Mouse (Mus musculus): ENCODE data around the gene Ap2a1. TPM values are rescaled to one million over a fixed set of nuclear protein-coding genes. Genes with fewer than 3 reads are reported as not detected.

The Ap2a1 gene
- polyA plus RNA-seq, 1 experiment from 2014 or later, result 29.5 TPM

GRCm38 (mm10) chr7:44853596-44854355 is 75.5 kb downstream of the Ap2a1 start:
- no peak for DNase-seq
- Histone ChIP-seq H3K4me3 (ENCODE audit: low read depth, low read length) (peak overlapping the region; percentile 82), H3K4me1 (ENCODE audit: insufficient read depth) (peaks cover 61% of the 10 kb centered on the region), H3K9ac (replicated peaks) (peak overlapping the region; percentile 89), H3K36me3 (replicated peaks; ENCODE audit: insufficient read depth, low read length) (0 out of 2 replicates have a peak, but pooled peaks cover 2% of the 10 kb centered on the region), H3K27ac (ENCODE audit: low read depth) (peak overlapping the region; percentile 100), H3K27me3 (ENCODE audit: insufficient read depth, low read length) (no peaks in the 10 kb centered on the region), H3K4me2 (ENCODE audit: low read depth, low read length) (peak overlapping the region; percentile 100), H3K9me3 (ENCODE audit: low read length) (no peaks in the 10 kb centered on the region)
- peak; percentile 0; the same call in 1 of the 2 replicates for ATAC-seq
- WGBS (ENCODE audit: insufficient replicate concordance), result 21% methylated on average over 26 of the region's 26 CpGs
- TF ChIP-seq EP300 (IDR thresholded peaks at IDR 0.05; ENCODE audit: low read depth) (no peak; the same call in 1 of the 2 replicates), CTCF (IDR thresholded peaks at IDR 0.05; ENCODE audit: low read depth) (no peak)

- 90% methylated on average over 2 of the region's 2 CpGs for whole genome bisulfite sequencing (ENCODE audit: insufficient replicate concordance)
- Histone ChIP-seq H3K36me3 (replicated peaks; ENCODE audit: insufficient read depth, low read length) (0 out of 2 replicates have a peak, but pooled peaks cover 2% of the 10 kb centered on the region), H3K9me3 (ENCODE audit: low read length) (no peaks in the 10 kb centered on the region), H3K9ac (replicated peaks) (peak overlapping the region; percentile 89), H3K4me1 (ENCODE audit: insufficient read depth) (peaks cover 57% of the 10 kb centered on the region), H3K4me2 (ENCODE audit: low read depth, low read length) (peak overlapping the region; percentile 100), H3K4me3 (ENCODE audit: low read depth, low read length) (no peak overlapping the region), H3K27ac (ENCODE audit: low read depth) (no peak overlapping the region), H3K27me3 (ENCODE audit: insufficient read depth, low read length) (no peaks in the 10 kb centered on the region)
- ATAC-seq (no peak), DNase-seq (no peak)
- no peak for TF ChIP-seq CTCF (IDR thresholded peaks at IDR 0.05; ENCODE audit: low read depth)
- no peak for TF ChIP-seq EP300 (IDR thresholded peaks at IDR 0.05; ENCODE audit: low read depth)
Observed at GRCm38 (mm10) chr7:44853065-44853464, 76.2 kb downstream of the Ap2a1 start.

GRCm38 (mm10) chr7:44852259-44853027 is 76.9 kb downstream of the Ap2a1 start:
- ATAC-seq, result no peak

GRCm38 (mm10) chr7:44851625-44852234 is 77.6 kb downstream of the Ap2a1 start:
- Histone ChIP-seq H3K27ac (ENCODE audit: low read depth) (no peak overlapping the region), H3K4me2 (ENCODE audit: low read depth, low read length) (peak overlapping the region; percentile 75; the same call in 1 of the 2 replicates), H3K27me3 (ENCODE audit: insufficient read depth, low read length) (no peaks in the 10 kb centered on the region), H3K9ac (replicated peaks) (no peak overlapping the region), H3K9me3 (ENCODE audit: low read length) (no peaks in the 10 kb centered on the region), H3K4me3 (ENCODE audit: low read depth, low read length) (no peak overlapping the region), H3K4me1 (ENCODE audit: insufficient read depth) (peaks cover 58% of the 10 kb centered on the region), H3K36me3 (replicated peaks; ENCODE audit: insufficient read depth, low read length) (0 out of 2 replicates have a peak, but pooled peaks cover 2% of the 10 kb centered on the region)
- ATAC-seq (no peak), DNase-seq (no peak)
- TF ChIP-seq CTCF (IDR thresholded peaks at IDR 0.05; ENCODE audit: low read depth) (no peak), EP300 (IDR thresholded peaks at IDR 0.05; ENCODE audit: low read depth) (no peak)
- 85% methylated on average over 12 of the region's 12 CpGs for WGBS (ENCODE audit: insufficient replicate concordance)

More at GRCm38 (mm10) chr7:44852259-44853027, 76.9 kb downstream of the Ap2a1 start:
- peaks cover 57% of the 10 kb centered on the region for H3K4me1 ChIP-seq (ENCODE audit: insufficient read depth)
- no peak for DNase-seq
- H3K27me3 ChIP-seq (ENCODE audit: insufficient read depth, low read length), result no peaks in the 10 kb centered on the region
- TF ChIP-seq EP300 (IDR thresholded peaks at IDR 0.05; ENCODE audit: low read depth) (no peak), CTCF (IDR thresholded peaks at IDR 0.05; ENCODE audit: low read depth) (no peak)
- no peak overlapping the region for H3K4me3 ChIP-seq (ENCODE audit: low read depth, low read length)
- 0 out of 2 replicates have a peak, but pooled peaks cover 2% of the 10 kb centered on the region for H3K36me3 ChIP-seq (replicated peaks; ENCODE audit: insufficient read depth, low read length)
- no peak overlapping the region for H3K9ac ChIP-seq (replicated peaks)
- 91% methylated on average over 34 of the region's 36 CpGs for WGBS (ENCODE audit: insufficient replicate concordance)
- H3K4me2 ChIP-seq (ENCODE audit: low read depth, low read length), result no peak overlapping the region
- H3K27ac ChIP-seq (ENCODE audit: low read depth), result no peak overlapping the region
- H3K9me3 ChIP-seq (ENCODE audit: low read length), result no peaks in the 10 kb centered on the region

- peaks cover 51% of the 10 kb centered on the region for H3K4me1 ChIP-seq (ENCODE audit: insufficient read depth)
- DNase-seq, result no peak
- H3K4me3 ChIP-seq (ENCODE audit: low read depth, low read length), result peak overlapping the region; percentile 80
Observed at GRCm38 (mm10) chr7:44850789-44851624, 78.3 kb downstream of the Ap2a1 start.

More at GRCm38 (mm10) chr7:44850789-44851624, 78.3 kb downstream of the Ap2a1 start:
- no peak for ATAC-seq
- H3K9me3 ChIP-seq (ENCODE audit: low read length), result no peaks in the 10 kb centered on the region
- H3K36me3 ChIP-seq (replicated peaks; ENCODE audit: insufficient read depth, low read length), result peaks cover 9% of the 10 kb centered on the region
- no peaks in the 10 kb centered on the region for H3K27me3 ChIP-seq (ENCODE audit: insufficient read depth, low read length)
- peak overlapping the region; percentile 75 for H3K4me2 ChIP-seq (ENCODE audit: low read depth, low read length)
- H3K27ac ChIP-seq (ENCODE audit: low read depth), result peak overlapping the region; percentile 99
- WGBS (ENCODE audit: insufficient replicate concordance), result 65% methylated on average over 8 of the region's 8 CpGs
- no peak for TF ChIP-seq CTCF (IDR thresholded peaks at IDR 0.05; ENCODE audit: low read depth)
- no peak for TF ChIP-seq EP300 (IDR thresholded peaks at IDR 0.05; ENCODE audit: low read depth)
- peak overlapping the region; percentile 81 for H3K9ac ChIP-seq (replicated peaks)

Other genes starting within 250 kb of the Ap2a1 start
- not detected in 2 replicates for gene Izumo2, start 220.8 kb downstream of the Ap2a1 start, polyA plus RNA-seq (2015; fragmentation: Nextera tagmentation; extraction: Ambion mirVana)
- 19.1 and 19.3 TPM in 2 replicates for gene Vrk3, start 181.1 kb downstream of the Ap2a1 start, polyA plus RNA-seq (2015; fragmentation: Nextera tagmentation; extraction: Ambion mirVana)
- gene Zfp473, start 178.4 kb downstream of the Ap2a1 start, polyA plus RNA-seq (2015; fragmentation: Nextera tagmentation; extraction: Ambion mirVana), result 0.14 and 0.24 TPM in 2 replicates
- gene Nup62, start 113.4 kb downstream of the Ap2a1 start, polyA plus RNA-seq (2015; fragmentation: Nextera tagmentation; extraction: Ambion mirVana), result 19.6 and 21.4 TPM in 2 replicates
- gene Il4i1, start 113.1 kb downstream of the Ap2a1 start, polyA plus RNA-seq (2015; fragmentation: Nextera tagmentation; extraction: Ambion mirVana), result 0.83 and 1.0 TPM in 2 replicates
- gene Atf5, start 112.8 kb downstream of the Ap2a1 start, polyA plus RNA-seq (2015; fragmentation: Nextera tagmentation; extraction: Ambion mirVana), result 66.6 and 72.5 TPM in 2 replicates
- gene Akt1s1, start 80.5 kb downstream of the Ap2a1 start, polyA plus RNA-seq (2015; fragmentation: Nextera tagmentation; extraction: Ambion mirVana), result 36.9 and 38.6 TPM in 2 replicates
- gene Tbc1d17, start 80.4 kb downstream of the Ap2a1 start, polyA plus RNA-seq (2015; fragmentation: Nextera tagmentation; extraction: Ambion mirVana), result 28.2 and 30.5 TPM in 2 replicates
- gene Pnkp, start 72.4 kb downstream of the Ap2a1 start, polyA plus RNA-seq (2015; fragmentation: Nextera tagmentation; extraction: Ambion mirVana), result 25.6 and 27.9 TPM in 2 replicates
- 43.5 and 49.8 TPM in 2 replicates for gene Ptov1, start 59.7 kb downstream of the Ap2a1 start, polyA plus RNA-seq (2015; fragmentation: Nextera tagmentation; extraction: Ambion mirVana)
- 35.6 and 37.7 TPM in 2 replicates for gene Med25, start 36.8 kb downstream of the Ap2a1 start, polyA plus RNA-seq (2015; fragmentation: Nextera tagmentation; extraction: Ambion mirVana)
- 4.1 and 4.4 TPM in 2 replicates for gene Fuz, start 33.4 kb downstream of the Ap2a1 start, polyA plus RNA-seq (2015; fragmentation: Nextera tagmentation; extraction: Ambion mirVana)
- 0.06 TPM in 1 of 2 replicates, not detected in the other for gene Tsks, start 13.7 kb upstream of the Ap2a1 start, polyA plus RNA-seq (2015; fragmentation: Nextera tagmentation; extraction: Ambion mirVana)
- gene Cpt1c, start 45.4 kb upstream of the Ap2a1 start, polyA plus RNA-seq (2015; fragmentation: Nextera tagmentation; extraction: Ambion mirVana), result 0.98 and 1.1 TPM in 2 replicates
- 73.2 and 76.8 TPM in 2 replicates for gene Prmt1, start 57.1 kb upstream of the Ap2a1 start, polyA plus RNA-seq (2015; fragmentation: Nextera tagmentation; extraction: Ambion mirVana)
- 35.9 and 38.0 TPM in 2 replicates for gene Irf3, start 68.2 kb upstream of the Ap2a1 start, polyA plus RNA-seq (2015; fragmentation: Nextera tagmentation; extraction: Ambion mirVana)
- 11.7 and 13.1 TPM in 2 replicates for gene Bcl2l12, start 69.2 kb upstream of the Ap2a1 start, polyA plus RNA-seq (2015; fragmentation: Nextera tagmentation; extraction: Ambion mirVana)
- gene Scaf1, start 86.9 kb upstream of the Ap2a1 start, polyA plus RNA-seq (2015; fragmentation: Nextera tagmentation; extraction: Ambion mirVana), result 7.5 and 8.1 TPM in 2 replicates
- 25.4 and 31.4 TPM in 2 replicates for gene Rras, start 88.5 kb upstream of the Ap2a1 start, polyA plus RNA-seq (2015; fragmentation: Nextera tagmentation; extraction: Ambion mirVana)
- gene Prr12, start 123.4 kb upstream of the Ap2a1 start, polyA plus RNA-seq (2015; fragmentation: Nextera tagmentation; extraction: Ambion mirVana), result 1.6 and 1.7 TPM in 2 replicates
- 22.2 and 22.6 TPM in 2 replicates for gene Nosip, start 132.9 kb upstream of the Ap2a1 start, polyA plus RNA-seq (2015; fragmentation: Nextera tagmentation; extraction: Ambion mirVana)
- 19.7 and 20.4 TPM in 2 replicates for gene Prrg2, start 133.2 kb upstream of the Ap2a1 start, polyA plus RNA-seq (2015; fragmentation: Nextera tagmentation; extraction: Ambion mirVana)
- 17.1 and 17.9 TPM in 2 replicates for gene Rcn3, start 162.7 kb upstream of the Ap2a1 start, polyA plus RNA-seq (2015; fragmentation: Nextera tagmentation; extraction: Ambion mirVana)
- 150 and 154 TPM in 2 replicates for gene Fcgrt, start 174.4 kb upstream of the Ap2a1 start, polyA plus RNA-seq (2015; fragmentation: Nextera tagmentation; extraction: Ambion mirVana)
- gene Rps11, start 194.9 kb upstream of the Ap2a1 start, polyA plus RNA-seq (2015; fragmentation: Nextera tagmentation; extraction: Ambion mirVana), result 681 and 696 TPM in 2 replicates
- 938 and 993 TPM in 2 replicates for gene Rpl13a, start 199.3 kb upstream of the Ap2a1 start, polyA plus RNA-seq (2015; fragmentation: Nextera tagmentation; extraction: Ambion mirVana)
- 0.27 and 0.70 TPM in 2 replicates for gene Gm45713, start 206.7 kb upstream of the Ap2a1 start, polyA plus RNA-seq (2015; fragmentation: Nextera tagmentation; extraction: Ambion mirVana)
- gene Flt3l, start 206.9 kb upstream of the Ap2a1 start, polyA plus RNA-seq (2015; fragmentation: Nextera tagmentation; extraction: Ambion mirVana), result 2.0 and 2.3 TPM in 2 replicates
- gene Pih1d1, start 224.8 kb upstream of the Ap2a1 start, polyA plus RNA-seq (2015; fragmentation: Nextera tagmentation; extraction: Ambion mirVana), result 37.6 and 37.8 TPM in 2 replicates
- gene Aldh16a1, start 225.1 kb upstream of the Ap2a1 start, polyA plus RNA-seq (2015; fragmentation: Nextera tagmentation; extraction: Ambion mirVana), result 26.8 and 29.6 TPM in 2 replicates
- not detected in 2 replicates for gene Slc17a7, start 234.5 kb upstream of the Ap2a1 start, polyA plus RNA-seq (2015; fragmentation: Nextera tagmentation; extraction: Ambion mirVana)

Data from liver, postnatal 0 days (tissue).